Mouse (Mus musculus): ENCODE data around the gene Gorasp2. TPM values are rescaled to one million over a fixed set of nuclear protein-coding genes. Genes with fewer than 3 reads are reported as not detected.

Gorasp2 gene
- polyA plus RNA-seq, 1 experiment, result 148 TPM

DNA sequence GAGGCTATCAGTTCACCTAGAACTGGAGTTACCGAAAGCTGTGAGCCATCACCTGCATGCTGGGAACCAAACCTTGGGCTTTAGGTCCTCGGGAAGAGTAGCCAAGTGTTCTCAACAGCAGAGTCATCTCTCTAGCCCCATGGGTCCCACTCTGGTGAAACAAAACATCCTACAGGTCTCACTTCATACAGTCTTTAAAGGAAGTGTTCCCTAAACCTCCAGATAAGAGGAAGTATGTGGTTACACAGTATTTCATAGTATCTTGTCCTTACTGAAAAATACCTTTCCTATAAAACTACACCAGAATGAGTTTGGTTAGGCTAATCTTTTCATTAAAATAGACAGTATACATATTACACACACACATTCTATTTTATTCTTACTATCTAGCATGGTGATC is 81.2 kb downstream of the Gorasp2 start:
- DNase-seq (ENCODE audit: low read depth), result no peak

- no peak for DNase-seq (ENCODE audit: low read depth)
These were observed 90.3 kb downstream of the Gorasp2 start for GRCm38 (mm10) chr2:70751655-70752054.

- no peak for DNase-seq (ENCODE audit: low read depth)
These were observed 90.8 kb downstream of the Gorasp2 start for GRCm38 (mm10) chr2:70752149-70752548.

Other genes starting within 250 kb of the Gorasp2 start
- gene Sp5, start 186.7 kb upstream of the Gorasp2 start, polyA plus RNA-seq (2012; rRNA removed), result 1.4 and 2.6 TPM in 2 replicates
- 0.72 and 2.2 TPM in 2 replicates for gene Erich2, start 152.8 kb upstream of the Gorasp2 start, polyA plus RNA-seq (2012; rRNA removed)
- 1.5 and 3.8 TPM in 2 replicates for gene Gad1, start 108.5 kb upstream of the Gorasp2 start, polyA plus RNA-seq (2012; rRNA removed)
- gene Gm26558, start 532 bp downstream of the Gorasp2 start, polyA plus RNA-seq (2012; rRNA removed), result 0.88 and 1.3 TPM in 2 replicates
- gene Tlk1, start 164.2 kb downstream of the Gorasp2 start, polyA plus RNA-seq (2012; rRNA removed), result 14.1 and 19.8 TPM in 2 replicates